Mouse (Mus musculus): ENCODE data around the gene Mars2.

DNA sequence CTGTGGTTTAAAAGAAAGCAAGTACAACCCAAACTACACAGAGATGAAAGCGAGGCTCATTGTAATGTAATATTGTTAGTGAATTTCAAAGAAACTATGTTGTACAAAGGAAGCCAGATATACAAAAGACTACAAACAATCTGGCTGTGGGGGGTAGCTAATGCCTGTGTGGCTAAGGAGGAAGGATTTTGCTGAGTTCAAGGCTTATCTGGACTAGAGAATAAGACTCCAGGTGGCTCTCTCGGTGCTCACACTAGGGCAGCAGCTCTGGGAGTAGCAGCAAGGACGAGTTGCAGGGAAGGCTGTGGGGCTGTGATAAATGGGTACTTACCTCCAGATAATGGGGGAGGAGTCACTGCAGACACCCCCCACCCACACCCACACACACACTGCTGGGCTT lies 38.3 kb upstream of the Mars2 start:
- TF ChIP-seq POLR2A (IDR thresholded peaks at IDR 0.05; ENCODE audit: insufficient read depth, low read length), result no peak
- no peak for TF ChIP-seq CTCF (IDR thresholded peaks at IDR 0.05; ENCODE audit: low read depth, low read length)
- TF ChIP-seq EP300 (IDR thresholded peaks at IDR 0.05; ENCODE audit: insufficient read depth, low read depth, low read length), result no peak
